Mouse (Mus musculus) stomach, postnatal 0 days (tissue): ENCODE results near the gene Mlh3. TPM values are rescaled to one million over a fixed set of nuclear protein-coding genes. Genes with fewer than 3 reads are reported as not detected.

Source experiments
- ATAC-seq: fragments of 200-750 bp; cut with Nextera tagmentation; 2 replicates; pipeline ENCODE4 v1.8.0; 2017; ENCODE audit not compliant: low FRiP score, low TSS enrichment
- DNase-seq: peaks from one replicate; pipeline ENCODE4 v3.0.0-alpha.2; 2016; ENCODE audit warnings: low spot score
- H3K27ac ChIP-seq: fragments of 300-500 bp; sonication (generic); replicated peaks from 2 replicates; pipeline ENCODE4 v1.5.1; 2014; ENCODE audit warnings: mild to moderate bottlenecking, control low read depth
- H3K27me3 ChIP-seq: fragments of 300-500 bp; sonication (generic); 2 replicates; pipeline ENCODE4 v1.6.1; 2014; ENCODE audit warnings: low read length; ENCODE audit not compliant: control insufficient read depth, insufficient read depth
- H3K36me3 ChIP-seq: fragments of 300-500 bp; sonication (generic); 2 replicates; pipeline ENCODE4 v1.6.1; 2014; ENCODE audit warnings: low read length, mixed read lengths; ENCODE audit not compliant: control insufficient read depth, insufficient read depth
- H3K4me1 ChIP-seq: fragments of 300-500 bp; sonication (generic); replicated peaks from 2 replicates; pipeline ENCODE4 v1.6.1; 2014; ENCODE audit warnings: antibody characterized with exemption; ENCODE audit not compliant: control insufficient read depth, insufficient read depth
- H3K4me2 ChIP-seq: fragments of 300-500 bp; sonication (generic); replicated peaks from 2 replicates; pipeline ENCODE4 v1.6.1; 2014; ENCODE audit warnings: low read depth, mild to moderate bottlenecking, control low read depth, moderate library complexity
- H3K4me3 ChIP-seq: fragments of 300-500 bp; sonication (generic); 2 replicates; pipeline ENCODE4 v1.5.1; 2014; ENCODE audit warnings: low read depth, low read length, control low read depth
- H3K9ac ChIP-seq: fragments of 300-500 bp; sonication (generic); 2 replicates; pipeline ENCODE4 v1.6.1; 2014; ENCODE audit warnings: mild to moderate bottlenecking, low read length, control low read depth, mixed read lengths
- H3K9me3 ChIP-seq: fragments of 300-500 bp; sonication (generic); 2 replicates; pipeline ENCODE4 v1.6.1; 2016; ENCODE audit warnings: low read length; ENCODE audit not compliant: control insufficient read depth
- CTCF ChIP-seq: IDR thresholded peaks from 2 replicates; pipeline ENCODE4 v1.5.1; 2016; ENCODE audit warnings: antibody characterized with exemption, low read depth, mild to moderate bottlenecking, moderate library complexity
- EP300 ChIP-seq: optimal IDR thresholded peaks from 2 replicates; pipeline ENCODE3; 2016; ENCODE audit warnings: antibody characterized with exemption
- WGBS: fragments of 180-500 bp; shearing (Covaris S2); extraction: QIAGEN DNeasy Blood & Tissue Kit; methylation state at CpG from one replicate; pipeline ENCODE4 v1.1.7; 2014; 5-methylcytosine and 5-hydroxymethylcytosine counted together
- polyA plus RNA-seq: library from polyadenylated mRNA; unstranded; fragments of >200 nt; fragmentation: Nextera tagmentation; extraction: Ambion mirVana; gene quantifications from 2 replicates; pipeline ENCODE4 v1.2.1, GENCODE M21; 2015

Gene Mlh3
- polyA plus RNA-seq, 1 experiment from 2014 or later = 3.0 TPM

DNA sequence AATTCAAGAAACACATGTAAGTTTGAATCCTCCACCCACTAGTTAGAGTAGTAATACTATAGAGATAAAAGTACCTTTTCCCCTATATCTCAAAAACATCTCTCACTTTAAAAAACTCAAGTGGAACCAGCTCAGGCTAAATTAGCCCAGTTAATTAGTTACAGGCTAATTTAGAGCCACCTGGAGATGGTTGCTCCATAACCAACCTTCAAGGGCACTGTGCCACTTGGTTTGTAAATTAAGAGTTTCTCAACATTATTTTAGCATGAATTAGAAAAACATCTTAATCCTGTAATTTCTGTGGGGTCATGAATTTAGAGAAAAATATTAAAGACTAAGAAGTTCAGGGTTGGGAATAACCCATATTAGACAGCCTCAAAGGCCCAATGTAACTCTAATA lies 21.1 kb upstream of the Mlh3 start:
- no peak for DNase-seq
- no peak overlapping the region for H3K4me2 ChIP-seq
- no peaks in the 10 kb centered on the region for H3K4me1 ChIP-seq
- no peak for ATAC-seq
- no peaks in the 10 kb centered on the region for H3K9me3 ChIP-seq
- H3K4me3 ChIP-seq = no peak overlapping the region
- H3K27ac ChIP-seq = no peak overlapping the region
- no peaks in the 10 kb centered on the region for H3K27me3 ChIP-seq
- TF ChIP-seq EP300 = no peak
- no peak for TF ChIP-seq CTCF
- no peak overlapping the region for H3K9ac ChIP-seq
- no peaks in the 10 kb centered on the region for H3K36me3 ChIP-seq

DNA sequence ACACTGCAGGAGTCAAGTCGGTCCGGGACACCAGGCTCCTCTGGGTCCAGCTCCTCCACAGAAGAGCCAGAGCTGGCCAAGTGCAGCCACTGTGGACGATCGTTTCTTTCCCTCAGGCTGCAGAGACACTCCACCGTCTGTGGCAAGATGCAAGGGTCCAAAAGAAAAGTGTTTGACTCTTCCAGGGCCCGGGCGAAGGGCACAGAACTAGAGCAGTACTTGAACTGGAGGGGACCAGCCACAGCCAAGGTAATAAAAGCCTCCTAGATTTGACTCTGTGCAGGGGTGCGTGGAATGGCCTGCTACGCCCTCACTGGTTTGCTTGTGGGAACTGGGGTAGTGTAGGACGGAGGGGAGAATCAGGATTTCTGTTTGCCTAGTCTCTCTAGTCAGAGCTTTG lies 20.2 kb upstream of the Mlh3 start:
- H3K4me1 ChIP-seq = no peaks in the 10 kb centered on the region
- 80% methylated on average over 10 of the region's 10 CpGs for WGBS
- no peaks in the 10 kb centered on the region for H3K36me3 ChIP-seq
- H3K27me3 ChIP-seq = no peaks in the 10 kb centered on the region
- H3K27ac ChIP-seq = no peak overlapping the region
- H3K4me2 ChIP-seq = 0 out of 2 replicates have a peak overlapping the region, but pooled peaks have one; percentile 26
- no peak overlapping the region for H3K4me3 ChIP-seq
- DNase-seq (no peak), ATAC-seq (no peak)
- H3K9me3 ChIP-seq = no peaks in the 10 kb centered on the region
- H3K9ac ChIP-seq = no peak overlapping the region
- TF ChIP-seq CTCF (no peak), EP300 (no peak)

DNA sequence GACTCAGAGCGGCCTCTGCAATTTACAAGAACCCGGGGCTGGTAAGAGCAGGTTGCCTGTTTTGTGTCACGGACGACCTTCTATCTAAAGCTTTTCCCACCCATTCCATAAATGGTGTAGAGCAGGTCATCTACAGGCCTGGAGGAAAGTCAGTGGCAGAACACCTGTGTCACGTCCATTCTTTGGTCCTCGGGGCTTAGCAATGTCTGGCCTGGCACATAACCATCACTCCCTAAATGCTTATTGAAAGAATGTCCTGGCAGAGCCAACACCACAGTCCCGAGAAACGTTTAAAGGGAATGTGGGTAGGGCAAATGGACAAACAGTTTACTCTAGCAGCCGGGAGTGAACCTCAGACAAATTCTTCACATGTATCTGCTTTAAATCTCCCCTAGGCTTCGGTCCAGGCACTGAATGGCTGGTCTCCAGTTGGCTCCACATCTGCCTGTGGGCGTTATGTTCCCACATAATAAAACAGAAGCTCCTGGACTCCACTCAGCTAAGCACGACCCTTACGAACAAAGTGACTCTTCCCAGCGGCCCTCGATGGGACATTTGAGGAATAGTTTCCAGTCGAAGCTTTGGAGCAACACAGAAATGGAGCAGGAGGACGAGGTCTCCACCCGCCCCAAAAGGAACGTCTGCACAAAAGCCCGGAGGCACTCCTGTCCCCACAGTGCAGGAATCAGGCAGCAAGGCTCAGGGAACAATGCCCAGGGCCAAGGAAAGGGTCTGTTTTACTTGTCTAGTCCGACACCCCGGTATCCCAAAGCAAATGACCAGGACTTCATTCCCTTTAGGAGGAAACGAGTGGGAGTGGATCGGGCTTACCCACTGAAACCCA lies 19.0 kb upstream of the Mlh3 start:
- Histone ChIP-seq H3K9ac (peak overlapping the region; percentile 31; the same call in 1 of the 2 replicates), H3K4me1 (no peaks in the 10 kb centered on the region), H3K27ac (peak overlapping the region; percentile 83), H3K4me2 (peak overlapping the region; percentile 66), H3K27me3 (no peaks in the 10 kb centered on the region), H3K36me3 (no peaks in the 10 kb centered on the region), H3K4me3 (peak overlapping the region; percentile 41; the same call in 1 of the 2 replicates), H3K9me3 (no peaks in the 10 kb centered on the region)
- DNase-seq (peak; percentile 61), ATAC-seq (peak; percentile 45; the same call in 1 of the 2 replicates)
- TF ChIP-seq CTCF (no peak), EP300 (peak; percentile 32)
- 29% methylated on average over 24 of the region's 24 CpGs for WGBS

- ATAC-seq (peak; percentile 88), DNase-seq (peak; percentile 89)
- TF ChIP-seq EP300 (no peak), CTCF (no peak)
- Histone ChIP-seq H3K27ac (peak within 1 kb of the TSS; percentile 83), H3K4me3 (peak within 1 kb of the TSS; percentile 41), H3K4me1 (no peaks in the 10 kb centered on the region), H3K36me3 (no peaks in the 10 kb centered on the region), H3K9ac (peak within 1 kb of the TSS; percentile 59), H3K9me3 (no peaks in the 10 kb centered on the region), H3K4me2 (peak within 1 kb of the TSS; percentile 66), H3K27me3 (no peaks in the 10 kb centered on the region)
- WGBS = 4% methylated on average over 30 of the region's 31 CpGs
Observed at GRCm38 (mm10) chr12:85288486-85289156, 18.2 kb upstream of the Mlh3 start, which contains the start of gene Zc2hc1c. TSS of gene Zc2hc1c (plus strand) at chr12:85288591.

GRCm38 (mm10) chr12:85287809-85288485 lies 17.5 kb upstream of the Mlh3 start, which contains the start of gene Acyp1:
TSS of gene Acyp1 (minus strand) at chr12:85288438.
- no peaks in the 10 kb centered on the region for H3K36me3 ChIP-seq
- 10% methylated on average over 21 of the region's 21 CpGs for WGBS
- DNase-seq (peak; percentile 48), ATAC-seq (peak; percentile 70)
- H3K4me3 ChIP-seq = peak within 1 kb of the TSS; percentile 41
- no peaks in the 10 kb centered on the region for H3K9me3 ChIP-seq
- H3K4me1 ChIP-seq = no peaks in the 10 kb centered on the region
- H3K4me2 ChIP-seq = peak within 1 kb of the TSS; percentile 66
- peak within 1 kb of the TSS; percentile 83 for H3K27ac ChIP-seq
- TF ChIP-seq EP300 (no peak), CTCF (no peak)
- H3K27me3 ChIP-seq = no peaks in the 10 kb centered on the region
- H3K9ac ChIP-seq = peak within 1 kb of the TSS; percentile 59
